Mouse (Mus musculus) testis, postnatal 10 days (tissue): Measurements from ENCODE around the gene Fkbp11.
"Not testable (repeated sequence)": the region's sequence is repeated elsewhere in the genome, so short reads cannot be mapped to it uniquely, and the experiment has no call there.

Source experiments
- DNase-seq: peaks from one replicate; pipeline ENCODE4 v3.0.0; 2021; ENCODE audit warnings: low spot score

Fkbp11 gene

GRCm38 (mm10) chr15:98727443-98728321, at the start of gene Fkbp11:
Gene Fkbp11, minus strand, starts transcription at chr15:98728198.
- DNase-seq: peak; percentile 70

GRCm38 (mm10) chr15:98777762-98778161, 49.8 kb upstream of the Fkbp11 start, which contains the start of gene Wnt10b:
Gene Wnt10b, minus strand, starts transcription at chr15:98778150.
- peak; percentile 54 for DNase-seq

- peak; percentile 40 for DNase-seq
These were observed 49.1 kb upstream of the Fkbp11 start for GRCm38 (mm10) chr15:98777005-98777616.

- DNase-seq: peak; percentile 54
These were observed 48.4 kb upstream of the Fkbp11 start for GRCm38 (mm10) chr15:98776280-98777004.

GRCm38 (mm10) chr15:98775533-98775932, 47.5 kb upstream of the Fkbp11 start:
- no peak for DNase-seq

GRCm38 (mm10) chr15:98774096-98774495, 46.1 kb upstream of the Fkbp11 start:
- no peak for DNase-seq

DNA sequence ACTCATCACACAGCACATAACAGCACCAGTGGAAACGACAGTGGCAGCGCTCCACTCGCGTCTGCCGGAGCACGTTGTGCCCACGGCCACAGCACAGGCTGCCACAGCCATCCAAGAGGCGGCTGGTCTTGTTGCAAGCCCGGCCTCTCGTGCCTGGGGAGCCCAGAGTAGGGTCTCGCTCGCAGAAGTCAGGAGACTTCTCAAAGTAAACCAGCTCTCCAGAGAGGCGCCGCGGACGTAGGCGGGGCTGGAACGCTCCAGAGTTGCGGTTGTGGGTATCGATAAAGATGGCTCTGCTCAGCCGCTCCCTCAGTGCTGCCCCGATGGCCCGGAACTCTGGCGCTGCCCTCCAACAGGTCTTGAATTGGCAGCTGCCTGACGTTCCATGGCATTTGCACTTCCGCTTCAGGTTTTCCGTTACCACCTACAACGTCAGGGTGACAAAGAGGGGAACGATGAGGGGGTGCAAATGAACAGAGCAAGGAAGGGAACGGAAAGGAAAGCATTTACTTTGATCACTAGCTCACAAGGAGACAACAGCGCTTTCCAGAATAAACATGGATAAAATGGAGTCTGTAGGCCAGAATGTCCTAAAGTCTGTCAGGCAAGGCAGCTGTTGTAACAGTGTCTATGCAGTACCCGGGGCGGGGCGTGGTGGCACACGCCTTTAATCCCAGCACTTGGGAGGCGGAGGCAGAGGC, 44.7 kb upstream of the Fkbp11 start:
- DNase-seq: peak; percentile 52

GRCm38 (mm10) chr15:98771813-98772425, 43.9 kb upstream of the Fkbp11 start:
- DNase-seq: no peak

- no peak for DNase-seq
These were observed 40.3 kb upstream of the Fkbp11 start for GRCm38 (mm10) chr15:98768259-98768658.

- DNase-seq: no peak
These were observed 37.9 kb upstream of the Fkbp11 start for GRCm38 (mm10) chr15:98765929-98766328.

GRCm38 (mm10) chr15:98762670-98763529, 34.9 kb upstream of the Fkbp11 start, which contains the start of gene Arf3:
Gene Arf3, minus strand, starts transcription at chr15:98763214.
- DNase-seq: peak; percentile 97

DNA sequence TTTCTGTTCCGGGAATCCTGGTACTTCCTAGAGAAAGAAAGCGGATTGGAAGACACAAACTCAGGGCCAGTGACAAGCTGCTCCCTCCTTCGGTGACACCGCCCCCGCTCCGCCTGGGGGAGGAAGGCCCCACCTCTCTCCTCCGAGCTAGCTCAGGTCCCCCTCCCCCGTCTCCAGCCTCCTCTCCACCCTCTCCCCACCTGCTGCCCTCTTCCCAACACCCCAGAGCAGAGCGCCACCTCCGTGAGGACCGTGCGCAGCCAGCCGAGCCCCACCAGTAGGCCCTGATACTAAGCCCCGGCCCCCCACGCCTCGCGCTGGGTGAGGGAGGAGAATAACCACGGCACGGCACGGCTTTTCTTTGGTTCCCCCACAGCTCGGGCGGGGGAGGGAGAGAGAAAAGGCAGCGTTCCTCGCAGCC, 34.2 kb upstream of the Fkbp11 start:
- peak; percentile 91 for DNase-seq

- DNase-seq: no peak
These were observed 26.1 kb upstream of the Fkbp11 start for GRCm38 (mm10) chr15:98754125-98754524.

DNA sequence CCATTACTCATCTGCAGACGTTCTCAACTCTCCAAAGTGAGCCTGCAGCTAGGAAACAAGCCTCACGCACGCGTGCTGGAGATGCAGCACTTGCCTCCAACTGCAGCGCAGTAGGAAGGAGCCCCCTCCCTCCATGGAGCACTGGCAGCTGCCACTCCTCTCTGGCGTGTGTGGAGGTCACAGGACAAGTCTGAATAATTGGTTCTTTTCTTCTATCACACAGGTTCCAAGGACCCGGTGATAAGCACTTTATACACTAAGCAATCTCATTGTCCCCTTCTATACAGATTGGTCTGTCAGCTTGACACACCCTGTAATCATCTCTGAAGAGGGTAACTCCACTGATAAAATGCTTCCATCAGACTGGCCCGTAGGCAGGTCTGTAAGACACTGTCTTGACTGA, 25.0 kb upstream of the Fkbp11 start:
- no peak for DNase-seq

DNA sequence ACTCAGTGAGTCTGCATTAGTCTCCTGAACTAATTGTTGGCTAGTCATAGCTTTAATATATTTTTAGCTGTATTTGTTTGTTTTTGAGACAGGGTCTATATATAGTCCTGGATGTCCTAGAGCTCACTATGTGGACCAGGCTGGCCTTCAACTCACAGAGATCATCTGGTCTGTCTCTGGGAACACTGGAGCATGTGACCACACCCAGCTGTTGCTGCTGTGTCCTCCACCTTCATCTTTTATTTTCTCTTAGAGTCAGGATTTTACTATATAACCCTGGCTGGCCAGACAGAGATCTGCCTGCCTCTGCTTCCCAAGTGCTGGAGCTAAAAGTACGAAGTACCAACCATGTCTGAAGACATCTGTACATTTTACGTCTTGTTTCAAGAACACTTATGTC, 21.1 kb upstream of the Fkbp11 start:
- no peak for DNase-seq

DNA sequence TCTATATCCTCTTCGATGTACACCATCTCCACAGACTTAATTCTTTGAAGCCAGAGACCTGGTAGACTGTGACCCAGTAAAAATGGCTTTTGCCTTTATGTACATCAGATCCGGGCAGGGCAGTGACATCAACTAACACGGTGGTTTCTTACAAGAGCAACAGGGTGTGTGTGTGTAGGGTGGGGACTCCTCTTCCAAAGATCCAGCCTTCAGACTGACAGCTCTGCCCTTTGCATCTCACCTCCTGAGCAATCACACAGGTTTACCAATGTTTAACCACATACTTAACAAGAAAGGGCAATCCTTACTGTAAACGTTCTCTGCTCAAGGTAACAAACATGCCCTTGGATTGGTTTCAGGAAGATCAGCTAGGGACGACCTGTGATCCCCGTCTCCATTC, 19.3 kb upstream of the Fkbp11 start:
- DNase-seq: no peak

- no peak for DNase-seq
These were observed 18.5 kb upstream of the Fkbp11 start for GRCm38 (mm10) chr15:98746344-98746965.

GRCm38 (mm10) chr15:98743863-98744262, 15.9 kb upstream of the Fkbp11 start:
- DNase-seq: not testable (repeated sequence)

- no peak for DNase-seq
These were observed 14.9 kb upstream of the Fkbp11 start for GRCm38 (mm10) chr15:98742766-98743428.
